Mouse (Mus musculus): ENCODE data around the gene Bbs9. TPM values are rescaled to one million over a fixed set of nuclear protein-coding genes. Genes with fewer than 3 reads are reported as not detected.

Gene Bbs9
- polyA plus RNA-seq, 1 experiment from 2014 or later, result 3.2 TPM

DNA sequence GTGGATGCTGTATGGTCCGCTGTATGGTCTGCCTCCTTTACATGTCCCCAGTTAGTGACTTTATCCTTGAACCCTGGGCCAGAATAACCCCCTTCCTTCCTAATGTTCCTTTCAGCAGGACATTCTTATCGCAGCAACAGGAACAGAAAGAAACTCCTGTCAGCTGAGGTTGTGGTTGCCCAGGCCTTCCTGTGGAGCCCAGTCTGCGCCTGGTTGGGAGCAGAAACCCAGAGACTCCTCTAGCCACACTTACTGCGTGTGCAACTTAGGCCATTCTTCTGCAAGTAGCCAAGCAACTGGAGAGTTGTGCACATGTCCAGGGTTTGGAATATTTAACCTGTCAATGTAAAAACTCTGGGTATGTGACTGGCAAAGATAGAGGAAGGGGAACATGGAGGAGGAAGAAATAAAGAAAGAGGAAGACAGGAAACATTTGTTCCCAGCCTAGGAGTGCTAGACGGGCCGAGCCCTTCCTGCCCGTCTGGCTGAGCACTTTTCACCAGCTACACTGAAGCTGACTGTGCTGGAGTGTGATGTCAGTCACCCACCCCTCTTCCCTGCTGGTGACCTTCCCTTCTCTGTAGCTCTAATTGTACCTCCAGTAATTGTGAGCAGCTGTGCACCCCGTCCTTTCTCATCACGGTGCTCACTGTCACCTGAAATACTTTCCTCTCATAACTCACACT, 339.0 kb downstream of the Bbs9 start:
- H3K27me3 ChIP-seq, result no peaks in the 10 kb centered on the region
- WGBS (ENCODE audit: insufficient replicate concordance), result 34% methylated on average over 9 of the region's 9 CpGs
- no peak overlapping the region for H3K9ac ChIP-seq
- ATAC-seq (ENCODE audit: low read depth) (peak; percentile 32; the same call in 1 of the 2 replicates), DNase-seq (no peak)
- H3K4me2 ChIP-seq, result no peak overlapping the region
- H3K9me3 ChIP-seq (replicated peaks), result no peaks in the 10 kb centered on the region
- H3K27ac ChIP-seq, result peak overlapping the region; percentile 23; the same call in 1 of the 2 replicates
- peaks cover 48% of the 10 kb centered on the region for H3K4me1 ChIP-seq (replicated peaks)
- H3K4me3 ChIP-seq (replicated peaks), result no peak overlapping the region
- H3K36me3 ChIP-seq, result no peaks in the 10 kb centered on the region

DNA sequence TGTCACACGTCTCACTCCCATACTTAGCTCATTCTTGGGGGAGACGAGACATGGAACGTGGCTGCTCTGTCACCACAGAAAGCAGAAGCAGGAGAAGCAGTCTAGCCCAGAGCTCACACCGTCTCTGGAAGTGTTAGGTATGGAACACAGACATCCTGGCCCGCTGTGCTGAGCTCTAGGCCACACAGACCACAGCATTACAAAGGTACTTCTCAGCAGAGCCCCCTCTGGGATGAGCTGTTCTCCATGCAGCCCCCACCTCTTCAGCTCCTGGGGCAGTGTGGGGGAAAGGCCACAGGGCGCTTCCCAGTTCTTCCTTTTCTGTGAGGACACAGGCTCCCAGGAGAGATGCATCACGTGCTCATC, 339.6 kb downstream of the Bbs9 start:
- Histone ChIP-seq H3K4me3 (replicated peaks) (no peak overlapping the region), H3K9ac (no peak overlapping the region), H3K27ac (peak overlapping the region; percentile 23; the same call in 1 of the 2 replicates), H3K27me3 (no peaks in the 10 kb centered on the region), H3K4me1 (replicated peaks) (peaks cover 44% of the 10 kb centered on the region), H3K4me2 (no peak overlapping the region), H3K36me3 (no peaks in the 10 kb centered on the region), H3K9me3 (replicated peaks) (no peaks in the 10 kb centered on the region)
- ATAC-seq (ENCODE audit: low read depth) (no peak), DNase-seq (no peak)
- WGBS (ENCODE audit: insufficient replicate concordance), result 42% methylated on average over 7 of the region's 7 CpGs

DNA sequence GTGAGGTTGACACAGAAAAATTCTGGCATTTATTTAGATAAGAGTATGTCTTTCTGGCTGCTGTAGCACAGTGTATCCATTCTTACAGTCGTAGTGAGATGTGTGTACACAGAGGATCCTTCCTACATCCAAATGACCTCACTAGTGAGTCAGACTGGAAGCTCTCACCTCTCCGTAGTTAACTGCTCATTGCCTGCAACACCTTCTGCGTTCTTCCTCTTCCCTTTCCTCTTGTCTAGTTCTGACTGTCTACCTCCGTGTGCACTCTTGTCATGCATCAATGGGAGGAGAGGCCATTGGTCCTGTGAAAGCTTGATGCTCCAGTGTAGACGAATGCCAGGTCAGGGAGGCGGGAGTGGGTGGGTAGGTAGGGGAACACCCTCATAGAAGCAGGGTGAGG, 344.0 kb downstream of the Bbs9 start:
- Histone ChIP-seq H3K4me1 (replicated peaks) (peaks cover 13% of the 10 kb centered on the region), H3K9ac (no peak overlapping the region), H3K27me3 (no peaks in the 10 kb centered on the region), H3K27ac (no peak overlapping the region), H3K4me2 (no peak overlapping the region), H3K36me3 (no peaks in the 10 kb centered on the region), H3K4me3 (replicated peaks) (no peak overlapping the region), H3K9me3 (replicated peaks) (no peaks in the 10 kb centered on the region)
- DNase-seq (no peak), ATAC-seq (ENCODE audit: low read depth) (no peak)
- WGBS (ENCODE audit: insufficient replicate concordance), result 64% methylated on average over 6 of the region's 6 CpGs

DNA sequence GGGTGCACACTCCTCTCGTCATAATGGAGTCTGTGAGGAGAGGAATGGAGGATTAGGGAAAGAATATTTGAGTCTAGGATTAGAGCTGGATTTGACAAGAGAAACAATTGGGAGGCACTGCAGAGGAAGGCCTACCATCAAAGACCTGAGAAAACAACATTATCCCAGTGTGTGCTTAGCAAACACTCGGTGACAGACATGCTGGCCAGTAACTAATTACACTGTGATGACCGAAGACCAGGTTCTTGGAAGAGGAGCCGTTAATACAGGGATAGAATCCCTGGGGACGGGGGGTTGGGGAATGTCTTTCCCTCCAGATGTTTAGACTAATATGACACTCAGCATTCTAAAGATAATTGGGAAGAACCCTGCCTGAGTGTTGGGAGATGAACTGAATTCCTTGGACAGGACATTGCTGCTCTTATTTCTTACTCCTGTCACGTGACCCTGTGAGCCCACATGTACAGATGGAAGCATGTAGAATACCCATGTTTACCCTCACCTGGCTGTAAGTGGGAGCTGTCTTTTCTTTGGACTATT, 345.2 kb downstream of the Bbs9 start:
- DNase-seq (no peak), ATAC-seq (ENCODE audit: low read depth) (no peak)
- Histone ChIP-seq H3K36me3 (no peaks in the 10 kb centered on the region), H3K4me3 (replicated peaks) (no peak overlapping the region), H3K4me2 (no peak overlapping the region), H3K4me1 (replicated peaks) (peaks cover under 1% of the 10 kb centered on the region; the same call in 1 of the 2 replicates), H3K27ac (no peak overlapping the region), H3K9me3 (replicated peaks) (no peaks in the 10 kb centered on the region), H3K27me3 (no peaks in the 10 kb centered on the region), H3K9ac (no peak overlapping the region)
- WGBS (ENCODE audit: insufficient replicate concordance), result 71% methylated on average over 6 of the region's 6 CpGs

DNA sequence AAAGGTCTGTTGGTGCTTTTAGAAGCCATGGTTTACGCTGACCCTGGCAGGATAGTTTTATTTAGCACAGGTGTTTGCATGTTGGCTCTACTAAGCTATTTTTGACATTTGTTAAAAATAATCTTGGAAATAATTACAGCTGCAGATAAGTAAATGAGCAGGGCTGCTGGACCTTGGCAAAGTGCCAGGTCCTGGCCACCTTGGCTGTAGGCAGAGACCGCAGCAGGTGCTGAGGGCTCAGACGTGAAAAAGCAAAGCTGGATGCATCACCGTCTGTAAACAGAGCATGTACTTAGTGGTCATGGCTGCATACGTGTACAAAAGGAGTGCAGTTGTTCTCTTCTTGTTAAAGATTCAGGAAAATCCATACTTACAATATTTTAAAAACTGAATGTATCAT, 347.3 kb downstream of the Bbs9 start:
- no peaks in the 10 kb centered on the region for H3K4me1 ChIP-seq (replicated peaks)
- no peaks in the 10 kb centered on the region for H3K27me3 ChIP-seq
- H3K4me2 ChIP-seq, result no peak overlapping the region
- no peaks in the 10 kb centered on the region for H3K9me3 ChIP-seq (replicated peaks)
- no peak overlapping the region for H3K4me3 ChIP-seq (replicated peaks)
- no peak overlapping the region for H3K9ac ChIP-seq
- no peaks in the 10 kb centered on the region for H3K36me3 ChIP-seq
- no peak for DNase-seq
- no peak for ATAC-seq (ENCODE audit: low read depth)
- WGBS (ENCODE audit: insufficient replicate concordance), result 77% methylated on average over 5 of the region's 5 CpGs
- no peak overlapping the region for H3K27ac ChIP-seq

DNA sequence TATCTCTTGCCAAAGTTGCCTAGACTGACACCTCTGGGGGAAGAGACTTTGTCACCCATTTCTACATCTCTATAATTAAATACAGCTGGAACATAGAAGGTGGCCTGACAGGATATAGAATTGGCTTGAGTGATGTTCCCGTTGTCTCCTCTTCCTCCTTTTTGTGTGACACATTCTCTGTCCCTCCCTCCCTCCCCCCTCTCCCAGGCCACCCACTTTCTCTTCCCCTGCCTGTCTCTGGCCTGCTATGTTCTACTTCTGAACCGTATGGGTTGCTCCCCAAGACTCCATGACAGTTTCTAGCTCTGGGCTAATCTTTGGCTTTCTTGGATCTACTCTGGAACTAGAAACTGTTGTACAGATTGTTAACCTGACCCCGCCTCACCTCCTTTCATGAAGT, 348.3 kb downstream of the Bbs9 start:
- Histone ChIP-seq H3K4me1 (replicated peaks) (no peaks in the 10 kb centered on the region), H3K36me3 (no peaks in the 10 kb centered on the region), H3K9ac (no peak overlapping the region), H3K27me3 (no peaks in the 10 kb centered on the region), H3K4me2 (no peak overlapping the region), H3K9me3 (replicated peaks) (no peaks in the 10 kb centered on the region), H3K27ac (no peak overlapping the region), H3K4me3 (replicated peaks) (no peak overlapping the region)
- WGBS (ENCODE audit: insufficient replicate concordance), result 41% methylated on average over 3 of the region's 3 CpGs
- DNase-seq, result no peak
- no peak for ATAC-seq (ENCODE audit: low read depth)

DNA sequence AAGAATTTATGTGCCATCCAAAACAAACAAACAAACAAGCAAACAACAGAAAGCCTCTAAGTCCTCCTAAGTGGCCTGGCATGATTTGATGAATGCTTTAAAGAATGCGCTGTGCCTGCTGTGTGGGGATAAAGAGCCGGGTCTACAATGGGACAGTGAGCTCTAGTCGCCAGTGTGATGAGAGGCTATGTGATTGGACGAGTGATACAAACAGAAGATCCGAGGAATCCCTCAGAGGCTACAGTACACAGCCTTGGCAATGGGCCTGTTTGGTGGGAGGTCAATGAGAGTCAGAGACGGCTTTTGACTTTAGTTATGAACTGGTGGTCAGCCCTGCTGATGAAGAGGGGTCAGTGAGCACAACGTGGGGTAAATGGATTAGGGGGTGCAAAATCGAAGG, 349.4 kb downstream of the Bbs9 start:
- Histone ChIP-seq H3K9me3 (replicated peaks) (no peaks in the 10 kb centered on the region), H3K4me1 (replicated peaks) (no peaks in the 10 kb centered on the region), H3K27me3 (no peaks in the 10 kb centered on the region), H3K4me3 (replicated peaks) (no peak overlapping the region), H3K36me3 (no peaks in the 10 kb centered on the region), H3K27ac (no peak overlapping the region), H3K9ac (no peak overlapping the region), H3K4me2 (no peak overlapping the region)
- ATAC-seq (ENCODE audit: low read depth) (no peak), DNase-seq (no peak)
- 67% methylated on average over 8 of the region's 8 CpGs for WGBS (ENCODE audit: insufficient replicate concordance)

DNA sequence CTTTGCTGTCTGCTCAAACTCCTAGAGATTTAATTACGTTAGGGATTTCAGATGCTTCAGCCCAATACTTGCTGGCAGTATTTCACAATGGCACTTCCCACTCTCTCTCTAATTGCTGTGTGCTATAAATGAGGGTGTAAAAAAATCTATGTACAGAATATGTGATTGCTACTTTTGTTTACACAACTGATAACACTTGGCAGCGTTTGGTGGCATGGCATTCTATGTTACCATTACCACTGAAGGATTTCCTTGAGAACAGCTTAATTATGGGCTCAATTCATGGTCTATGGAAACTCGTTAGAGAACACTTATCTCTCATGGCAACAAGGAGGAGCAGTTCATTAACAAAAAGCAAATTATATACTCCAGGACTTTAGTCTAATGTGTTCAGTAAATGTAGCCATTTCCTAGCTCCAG, 351.1 kb downstream of the Bbs9 start:
- H3K4me2 ChIP-seq, result no peak overlapping the region
- 60% methylated on average over 3 of the region's 3 CpGs for WGBS (ENCODE audit: insufficient replicate concordance)
- no peaks in the 10 kb centered on the region for H3K9me3 ChIP-seq (replicated peaks)
- no peak overlapping the region for H3K27ac ChIP-seq
- H3K4me1 ChIP-seq (replicated peaks), result no peaks in the 10 kb centered on the region
- H3K36me3 ChIP-seq, result no peaks in the 10 kb centered on the region
- H3K27me3 ChIP-seq, result no peaks in the 10 kb centered on the region
- DNase-seq, result no peak
- H3K4me3 ChIP-seq (replicated peaks), result no peak overlapping the region
- ATAC-seq (ENCODE audit: low read depth), result no peak
- H3K9ac ChIP-seq, result no peak overlapping the region

DNA sequence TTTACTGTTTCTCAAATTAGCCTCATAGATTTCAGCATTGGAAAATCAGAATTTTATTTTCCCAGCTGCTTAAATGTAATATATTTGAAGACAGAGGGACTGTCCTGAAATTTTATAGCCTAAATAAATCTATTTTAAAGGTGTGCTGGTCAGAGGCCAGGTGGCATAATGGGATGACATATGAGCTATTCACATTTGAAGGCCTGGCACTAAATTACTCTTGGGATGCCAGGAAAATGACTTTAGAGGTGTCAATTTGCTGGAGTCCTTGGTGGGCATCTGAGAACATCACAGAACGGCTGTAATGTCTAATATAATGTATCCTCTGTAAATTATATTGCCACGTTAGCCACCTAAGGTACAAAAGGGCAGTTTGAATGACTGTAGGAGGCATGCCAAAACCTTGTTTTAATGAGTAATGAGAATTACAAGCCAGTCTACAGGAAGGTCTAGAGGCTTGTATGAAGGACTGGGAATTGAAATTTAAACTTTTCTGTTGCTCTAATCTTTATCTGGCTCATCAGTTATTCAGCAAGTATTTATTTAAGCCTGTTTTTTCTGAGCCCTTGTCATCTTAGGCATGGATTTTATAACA, 351.8 kb downstream of the Bbs9 start:
- Histone ChIP-seq H3K9ac (no peak overlapping the region), H3K4me3 (replicated peaks) (no peak overlapping the region), H3K27ac (no peak overlapping the region), H3K4me2 (no peak overlapping the region), H3K9me3 (replicated peaks) (no peaks in the 10 kb centered on the region), H3K27me3 (no peaks in the 10 kb centered on the region), H3K36me3 (no peaks in the 10 kb centered on the region), H3K4me1 (replicated peaks) (no peaks in the 10 kb centered on the region)
- DNase-seq, result no peak
- WGBS (ENCODE audit: insufficient replicate concordance), result 69% methylated on average over 2 of the region's 2 CpGs
- ATAC-seq (ENCODE audit: low read depth), result no peak

DNA sequence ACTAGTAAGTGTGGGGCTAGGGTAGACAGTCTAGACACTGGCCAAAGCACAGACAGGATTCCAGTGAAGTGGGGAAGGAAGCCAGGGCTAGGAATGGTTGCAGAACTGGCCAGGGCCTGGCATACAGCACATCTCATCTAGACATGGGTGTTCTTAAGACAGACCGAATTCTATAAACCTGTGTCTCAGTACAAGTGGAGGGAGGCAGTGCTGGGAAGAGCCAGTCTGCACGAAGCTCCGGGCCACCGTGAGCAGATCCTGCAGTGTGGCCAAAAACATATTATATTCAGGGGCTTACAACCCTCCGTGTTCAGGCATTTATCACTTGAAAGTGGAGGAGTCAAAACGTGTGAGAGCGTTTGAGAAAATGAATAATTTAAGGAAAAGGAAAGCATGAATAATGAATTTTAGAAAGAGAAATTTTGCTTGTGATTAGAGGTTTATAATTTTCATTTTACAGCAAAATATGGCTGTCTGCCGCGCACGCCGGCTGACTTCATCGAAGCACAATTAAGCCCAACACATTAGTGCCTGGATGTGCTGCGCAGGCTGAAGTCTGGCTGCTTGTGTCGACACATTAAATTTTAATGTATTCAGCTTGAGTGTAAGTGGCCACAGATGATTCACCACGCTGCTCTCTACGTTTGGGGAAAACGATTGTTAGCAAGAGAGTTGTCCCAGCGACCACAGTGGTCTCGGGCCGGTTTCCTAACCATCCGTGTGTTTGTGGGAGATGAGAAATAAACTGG, 353.9 kb downstream of the Bbs9 start:
- WGBS (ENCODE audit: insufficient replicate concordance), result 77% methylated on average over 21 of the region's 21 CpGs

DNA sequence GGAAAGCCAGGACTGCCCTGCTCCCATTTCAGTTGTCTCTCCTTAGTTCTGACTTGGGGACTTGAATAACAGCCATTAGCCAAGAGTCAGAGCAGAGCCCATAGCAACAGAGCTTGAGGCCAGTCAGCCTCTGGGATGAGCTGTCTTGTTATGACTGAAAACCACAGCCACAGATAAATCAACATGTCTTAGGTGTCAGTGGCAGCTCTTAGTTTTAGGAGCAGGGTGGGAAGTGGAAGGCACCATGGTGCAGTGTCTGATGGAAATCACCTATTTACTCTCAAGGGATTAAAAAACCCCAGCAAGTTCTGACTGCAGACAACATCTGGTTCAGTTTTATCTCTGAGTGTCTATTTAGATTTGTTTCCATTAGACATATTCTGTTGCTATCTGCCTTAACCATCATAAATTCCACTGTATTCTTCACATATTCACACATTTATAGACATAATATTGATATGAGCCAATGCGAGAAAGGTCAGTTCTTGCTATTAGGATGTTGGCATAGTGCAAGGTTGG, 359.5 kb downstream of the Bbs9 start:
- Histone ChIP-seq H3K36me3 (no peaks in the 10 kb centered on the region), H3K27me3 (no peaks in the 10 kb centered on the region), H3K4me1 (replicated peaks) (no peaks in the 10 kb centered on the region), H3K9me3 (replicated peaks) (no peaks in the 10 kb centered on the region), H3K4me3 (replicated peaks) (no peak overlapping the region), H3K4me2 (no peak overlapping the region), H3K27ac (no peak overlapping the region), H3K9ac (no peak overlapping the region)
- WGBS (ENCODE audit: insufficient replicate concordance), result 75% methylated on average over 1 of the region's 1 CpGs
- DNase-seq, result no peak
- no peak for ATAC-seq (ENCODE audit: low read depth)

More for the DNA sequence above, 353.9 kb downstream of the Bbs9 start:
- Histone ChIP-seq H3K27me3 (no peaks in the 10 kb centered on the region), H3K4me1 (replicated peaks) (no peaks in the 10 kb centered on the region), H3K27ac (no peak overlapping the region), H3K4me2 (no peak overlapping the region), H3K4me3 (replicated peaks) (no peak overlapping the region), H3K9me3 (replicated peaks) (no peaks in the 10 kb centered on the region), H3K9ac (no peak overlapping the region), H3K36me3 (no peaks in the 10 kb centered on the region)
- no peak for DNase-seq
- ATAC-seq (ENCODE audit: low read depth), result no peak
